19 mouse cellular contexts compared by ENCODE assay signal in genomic region chr8:45714806-45715205, GRCm38 (mm10).
DNase-seq lines count a peak whose midpoint lies in the region; ATAC-seq and TF ChIP-seq lines count a peak whose summit lies in the region.
"Had no signal": no experiment of that assay in that cellular context is flagged by ENCODE, and none has a peak within 500 bp of the region (broad histone marks: within the 10 kb centered on the region; RNA-seq: fewer than 3 reads in every experiment).

No protein-coding gene starts in this region.

- no peak for TF ChIP-seq CTCF in lung, embryonic 14.5 days (IDR thresholded peaks at IDR 0.05; ENCODE audit: low read depth)

- H3K9ac ChIP-seq in heart, embryonic 13.5 days: no peak overlapping the region
- no peak overlapping the region for H3K9ac ChIP-seq in heart, embryonic 11.5 days (ENCODE audit: low read depth, low read length)
- H3K9ac ChIP-seq in lung, embryonic 14.5 days: no peak overlapping the region
- H3K9ac ChIP-seq in forebrain, embryonic 11.5 days (ENCODE audit: low read length): no peak overlapping the region
- no peak overlapping the region for H3K9ac ChIP-seq in midbrain, embryonic 15.5 days
- H3K9ac ChIP-seq: embryonic facial prominence, embryonic 12.5 days; neural tube, embryonic 12.5 days had no signal

- 50% methylated on average over 3 of the region's 3 CpGs for WGBS in heart, embryonic 13.5 days
- 49% methylated on average over 3 of the region's 3 CpGs for WGBS in heart, embryonic 11.5 days (ENCODE audit: insufficient replicate concordance)
- WGBS in lung, embryonic 14.5 days: 44% methylated on average over 3 of the region's 3 CpGs
- WGBS in forebrain, embryonic 11.5 days: 53% methylated on average over 3 of the region's 3 CpGs
- 20% methylated on average over 3 of the region's 3 CpGs for WGBS in midbrain, embryonic 15.5 days

- no peak overlapping the region for H3K4me2 ChIP-seq in heart, embryonic 13.5 days
- no peak overlapping the region for H3K4me2 ChIP-seq in heart, embryonic 11.5 days
- H3K4me2 ChIP-seq in lung, embryonic 14.5 days: no peak overlapping the region
- no peak overlapping the region for H3K4me2 ChIP-seq in forebrain, embryonic 11.5 days (ENCODE audit: low read depth, low read length, severe bottlenecking)
- no peak overlapping the region for H3K4me2 ChIP-seq in midbrain, embryonic 15.5 days
- H3K4me2 ChIP-seq: embryonic facial prominence, embryonic 12.5 days; neural tube, embryonic 12.5 days had no signal

- H3K27me3 ChIP-seq in heart, embryonic 13.5 days (replicated peaks): no peaks in the 10 kb centered on the region
- H3K27me3 ChIP-seq in heart, embryonic 11.5 days (ENCODE audit: control insufficient read depth, insufficient read depth, low read length): no peaks in the 10 kb centered on the region
- no peaks in the 10 kb centered on the region for H3K27me3 ChIP-seq in lung, embryonic 14.5 days (ENCODE audit: insufficient read depth, low read length)
- no peaks in the 10 kb centered on the region for H3K27me3 ChIP-seq in forebrain, embryonic 11.5 days (ENCODE audit: control insufficient read depth, insufficient read depth, low read length)
- no peaks in the 10 kb centered on the region for H3K27me3 ChIP-seq in midbrain, embryonic 15.5 days (replicated peaks)
- H3K27me3 ChIP-seq: embryonic facial prominence, embryonic 12.5 days; megakaryocyte, embryonic 14.5 days; neural tube, embryonic 12.5 days had no signal

- H3K4me3 ChIP-seq in heart, embryonic 13.5 days: no peak overlapping the region
- no peak overlapping the region for H3K4me3 ChIP-seq in heart, embryonic 11.5 days (ENCODE audit: low read depth, low read length)
- no peak overlapping the region for H3K4me3 ChIP-seq in lung, embryonic 14.5 days (ENCODE audit: low read depth, low read length)
- no peak overlapping the region for H3K4me3 ChIP-seq in forebrain, embryonic 11.5 days (ENCODE audit: low read depth, low read length)
- H3K4me3 ChIP-seq in midbrain, embryonic 15.5 days: no peak overlapping the region
- H3K4me3 ChIP-seq: embryonic facial prominence, embryonic 12.5 days; megakaryocyte, embryonic 14.5 days; neural tube, embryonic 12.5 days had no signal

- H3K27ac ChIP-seq in heart, embryonic 13.5 days (replicated peaks): peak overlapping the region; percentile 12; the same call in 1 of the 2 replicates
- no peak overlapping the region for H3K27ac ChIP-seq in heart, embryonic 11.5 days (ENCODE audit: low read depth, low read length)
- no peak overlapping the region for H3K27ac ChIP-seq in lung, embryonic 14.5 days (ENCODE audit: low read depth)
- peak overlapping the region; percentile 1; the same call in 1 of the 2 replicates for H3K27ac ChIP-seq in forebrain, embryonic 11.5 days (ENCODE audit: low read depth, low read length)
- H3K27ac ChIP-seq in midbrain, embryonic 15.5 days: no peak overlapping the region
- H3K27ac ChIP-seq: embryonic facial prominence, embryonic 12.5 days; neural tube, embryonic 12.5 days; stomach, postnatal 0 days had no signal

- H3K4me1 ChIP-seq in heart, embryonic 13.5 days: peaks cover 45% of the 10 kb centered on the region
- H3K4me1 ChIP-seq in heart, embryonic 11.5 days (ENCODE audit: control insufficient read depth, insufficient read depth, low read length): no peaks in the 10 kb centered on the region
- no peaks in the 10 kb centered on the region for H3K4me1 ChIP-seq in lung, embryonic 14.5 days (ENCODE audit: insufficient read depth)
- peaks cover 2% of the 10 kb centered on the region; the same call in 1 of the 2 replicates for H3K4me1 ChIP-seq in forebrain, embryonic 11.5 days (replicated peaks; ENCODE audit: control insufficient read depth, insufficient read depth, low read length)
- peaks cover 15% of the 10 kb centered on the region for H3K4me1 ChIP-seq in midbrain, embryonic 15.5 days
- H3K4me1 ChIP-seq: embryonic facial prominence, embryonic 12.5 days; megakaryocyte, embryonic 14.5 days had no signal

- DNase-seq in lung, embryonic 14.5 days: peak; percentile 58
- DNase-seq in lung, postnatal 10 days: no peak
- no peak for DNase-seq in forebrain, embryonic 11.5 days (ENCODE audit: low spot score)
- DNase-seq in urinary bladder, postnatal 14 days (ENCODE audit: low spot score): no peak
- DNase-seq: adrenal gland, adult 8-10 months; cerebellum, adult 9-11 months; heart, postnatal 4 days; kidney, adult 11 months; liver; lung, adult 2 months; spleen, adult 18-20 months had no signal

- peaks cover 60% of the 10 kb centered on the region for H3K36me3 ChIP-seq in heart, embryonic 13.5 days
- peaks cover 4% of the 10 kb centered on the region; the same call in 1 of the 2 replicates for H3K36me3 ChIP-seq in heart, embryonic 11.5 days (ENCODE audit: control insufficient read depth, insufficient read depth, low read length)
- H3K36me3 ChIP-seq in lung, embryonic 14.5 days (ENCODE audit: insufficient read depth): no peaks in the 10 kb centered on the region
- H3K36me3 ChIP-seq in forebrain, embryonic 11.5 days (ENCODE audit: control insufficient read depth, insufficient read depth, low read length): no peaks in the 10 kb centered on the region
- no peaks in the 10 kb centered on the region for H3K36me3 ChIP-seq in midbrain, embryonic 15.5 days (replicated peaks)
- H3K36me3 ChIP-seq: embryonic facial prominence, embryonic 12.5 days; neural tube, embryonic 12.5 days had no signal

- ATAC-seq in heart, embryonic 13.5 days (ENCODE audit: extremely low read depth, insufficient number of reproducible peaks, low FRiP score, low TSS enrichment): no peak
- ATAC-seq in heart, embryonic 11.5 days (replicated peaks; ENCODE audit: insufficient number of reproducible peaks, low FRiP score, low TSS enrichment): no peak
- no peak for ATAC-seq in lung, embryonic 14.5 days (ENCODE audit: insufficient read depth)
- ATAC-seq in forebrain, embryonic 11.5 days (replicated peaks; ENCODE audit: low FRiP score): peak; percentile 33; the same call in 1 of the 2 replicates
- ATAC-seq in midbrain, embryonic 15.5 days (replicated peaks): peak; percentile 35
- no peak for ATAC-seq in granulocyte monocyte progenitor cell, adult 5-6 weeks (replicated peaks; ENCODE audit: poor library complexity, severe bottlenecking)

- no peaks in the 10 kb centered on the region for H3K9me3 ChIP-seq in heart, embryonic 13.5 days
- H3K9me3 ChIP-seq in heart, embryonic 11.5 days (replicated peaks; ENCODE audit: control insufficient read depth, low read length): no peaks in the 10 kb centered on the region
- no peaks in the 10 kb centered on the region for H3K9me3 ChIP-seq in lung, embryonic 14.5 days (ENCODE audit: low read depth, low read length)
- no peaks in the 10 kb centered on the region for H3K9me3 ChIP-seq in forebrain, embryonic 11.5 days (ENCODE audit: control insufficient read depth, low read length)
- H3K9me3 ChIP-seq in midbrain, embryonic 15.5 days: no peaks in the 10 kb centered on the region
- H3K9me3 ChIP-seq: embryonic facial prominence, embryonic 12.5 days; neural tube, embryonic 12.5 days had no signal

Comparison
In these comparisons a context has a peak if more than half of its experiments do, and no peak if none do; other contexts are left out.
1. H3K27ac ChIP-seq: peak in heart, embryonic 13.5 days (single experiment) and forebrain, embryonic 11.5 days (single experiment); none in heart, embryonic 11.5 days (single experiment), lung, embryonic 14.5 days (single experiment) and midbrain, embryonic 15.5 days (single experiment).
2. ATAC-seq: peak in forebrain, embryonic 11.5 days (single experiment) and midbrain, embryonic 15.5 days (single experiment); none in heart, embryonic 13.5 days (single experiment), heart, embryonic 11.5 days (single experiment), lung, embryonic 14.5 days (single experiment) and granulocyte monocyte progenitor cell, adult 5-6 weeks (single experiment).